Mouse (Mus musculus): Measurements from ENCODE around the gene Ikzf2.

The Ikzf2 gene

DNA sequence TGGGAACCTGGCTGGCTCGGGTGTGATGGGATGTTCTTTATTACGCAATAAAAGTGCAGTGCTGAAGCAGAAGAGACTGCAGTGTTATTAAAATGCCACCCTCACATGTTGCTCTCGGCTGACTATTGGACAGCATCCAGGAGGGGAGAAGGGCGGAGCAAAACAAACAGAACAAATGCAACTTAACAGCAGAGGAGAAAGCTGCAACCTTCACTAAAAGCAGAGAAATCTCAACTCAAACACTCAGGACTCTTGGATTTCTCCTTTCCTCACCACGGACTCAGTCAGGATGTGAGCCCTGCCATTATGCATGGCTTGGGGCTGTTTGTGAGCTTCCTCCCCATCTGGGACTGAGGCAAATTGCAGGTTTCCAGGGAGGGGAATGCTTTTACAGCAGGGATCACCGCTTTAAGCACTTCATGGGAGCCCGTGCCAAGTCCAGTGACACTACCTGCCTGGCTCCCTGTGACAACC is 95.7 kb downstream of the Ikzf2 start:
- no peak for DNase-seq (ENCODE audit: low spot score)

DNA sequence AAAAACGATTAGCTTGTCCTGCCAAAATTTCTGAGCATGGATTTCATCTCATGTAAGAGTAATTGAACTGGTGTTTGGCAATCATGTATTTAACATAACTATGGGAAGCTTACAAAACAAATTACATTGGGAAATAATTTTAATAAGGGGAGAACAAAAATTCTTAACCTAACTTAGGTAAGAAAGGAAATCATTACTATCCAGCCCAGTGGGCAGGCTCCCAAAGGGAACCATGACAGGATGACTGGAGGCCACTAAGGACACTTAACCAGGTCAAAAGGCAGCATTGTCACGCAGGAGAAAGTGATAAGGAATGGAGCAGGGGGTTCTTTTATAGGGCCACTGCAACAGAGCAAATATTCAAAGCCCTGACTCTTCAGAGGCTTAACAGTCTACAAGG is 101.5 kb downstream of the Ikzf2 start:
- DNase-seq (ENCODE audit: low spot score) = no peak

DNA sequence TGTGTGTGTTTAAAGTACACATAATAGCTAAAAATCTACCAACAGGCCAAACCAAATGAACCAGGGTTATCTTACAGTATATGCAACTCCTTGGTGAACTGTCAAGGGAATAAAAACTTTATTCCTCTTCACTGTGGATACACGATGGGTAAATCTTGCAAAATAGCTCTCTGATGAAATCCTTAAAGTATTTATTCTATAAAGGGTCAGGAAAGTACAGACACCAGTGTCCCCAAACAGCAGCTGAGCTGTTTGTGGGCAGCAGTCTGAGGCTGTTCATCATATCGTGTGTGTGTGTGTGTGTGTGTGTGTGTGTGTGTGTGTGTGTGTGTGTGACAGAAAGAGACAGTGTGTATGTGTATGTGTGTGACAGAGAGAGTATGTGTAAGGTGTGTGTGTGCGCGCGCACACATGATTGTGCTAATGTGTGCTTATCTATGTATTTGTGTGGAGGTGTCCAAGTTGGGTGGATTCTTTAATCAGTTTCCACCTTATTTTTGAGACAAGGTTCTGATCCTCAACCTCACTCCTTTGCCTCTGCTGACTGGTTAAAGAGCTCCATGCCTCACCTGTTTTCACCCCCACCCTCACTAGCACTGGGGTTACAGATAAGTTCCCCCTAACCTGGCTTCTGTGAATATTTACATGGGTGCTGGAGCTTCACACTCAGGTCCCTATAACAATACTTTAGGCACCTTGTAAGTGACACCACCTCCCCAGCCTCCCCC is 102.9 kb downstream of the Ikzf2 start:
- DNase-seq (ENCODE audit: low spot score) = no peak

DNA sequence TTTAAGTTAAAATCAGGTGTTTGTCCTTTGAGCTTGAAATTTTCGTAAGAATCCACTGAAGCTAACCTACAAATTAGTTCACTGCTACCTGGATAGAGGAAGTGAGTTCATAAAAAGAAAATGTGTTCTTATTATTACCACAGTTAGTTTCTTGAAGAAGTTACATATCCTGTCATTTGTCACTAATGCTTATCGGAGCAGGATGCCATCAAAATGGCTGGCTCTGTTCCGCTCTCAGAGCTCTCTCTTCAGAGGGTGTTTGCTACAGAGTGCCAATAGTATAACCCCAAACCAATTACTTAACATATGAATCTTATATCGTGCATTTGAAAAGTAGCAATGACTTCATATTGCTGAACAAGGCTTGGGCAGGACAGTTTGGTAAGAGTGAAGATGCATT is 108.1 kb downstream of the Ikzf2 start:
- no peak for DNase-seq (ENCODE audit: low spot score)

DNA sequence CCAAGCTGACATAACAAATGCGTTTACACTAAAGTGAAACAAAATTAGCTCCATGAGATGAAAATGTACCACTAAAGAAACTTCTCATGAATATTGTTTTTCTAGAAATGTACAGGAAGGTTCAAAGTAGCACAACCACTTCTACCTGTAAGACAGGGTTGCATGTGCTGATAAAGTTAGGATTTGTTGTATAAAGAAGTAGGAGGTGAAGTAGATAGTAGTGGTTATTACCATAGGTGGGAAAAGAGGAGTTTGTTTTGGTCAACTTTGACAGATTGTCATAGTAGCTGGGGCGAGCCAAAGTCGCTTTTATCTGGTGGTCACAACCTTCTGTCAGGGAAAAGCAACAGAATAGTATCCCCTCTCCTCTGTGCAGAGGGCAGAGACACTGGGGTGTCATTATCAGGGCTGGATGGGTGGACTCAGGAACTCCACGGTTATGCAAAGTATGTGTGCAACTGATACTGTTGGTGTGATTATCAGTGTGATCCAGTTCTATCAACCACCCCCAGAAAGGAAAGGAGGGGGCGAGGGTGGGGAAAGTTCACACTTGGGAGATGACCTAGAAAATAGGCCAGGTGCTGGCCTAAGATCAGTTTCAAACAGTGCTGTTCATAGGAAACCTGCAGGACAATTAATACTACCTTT is 127.5 kb downstream of the Ikzf2 start:
- no peak for DNase-seq (ENCODE audit: low spot score)

DNA sequence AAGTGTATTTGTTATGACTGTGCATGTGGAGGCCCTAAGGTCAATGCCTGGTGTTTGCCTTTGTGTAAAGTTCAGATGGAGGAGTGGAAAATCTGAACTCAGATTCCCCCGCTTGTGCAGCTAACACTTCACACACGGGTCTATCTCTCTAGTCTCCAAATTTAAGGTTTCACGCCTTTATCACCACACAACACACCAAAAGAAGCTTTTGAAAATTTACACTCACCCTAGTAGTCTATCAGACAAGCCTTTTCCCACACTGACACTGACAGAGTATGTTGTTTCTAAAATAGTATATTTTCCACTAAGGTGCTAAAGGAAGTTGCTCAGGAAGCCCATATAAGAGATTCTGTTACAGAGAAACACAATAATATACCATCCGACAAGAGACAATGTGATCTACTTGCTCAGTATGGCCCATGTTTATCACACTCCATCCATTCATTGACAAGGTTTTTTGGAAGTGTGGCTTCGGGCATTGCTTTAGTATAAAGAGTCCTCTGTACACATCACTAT is 131.4 kb downstream of the Ikzf2 start:
- no peak for DNase-seq (ENCODE audit: low spot score)

DNA sequence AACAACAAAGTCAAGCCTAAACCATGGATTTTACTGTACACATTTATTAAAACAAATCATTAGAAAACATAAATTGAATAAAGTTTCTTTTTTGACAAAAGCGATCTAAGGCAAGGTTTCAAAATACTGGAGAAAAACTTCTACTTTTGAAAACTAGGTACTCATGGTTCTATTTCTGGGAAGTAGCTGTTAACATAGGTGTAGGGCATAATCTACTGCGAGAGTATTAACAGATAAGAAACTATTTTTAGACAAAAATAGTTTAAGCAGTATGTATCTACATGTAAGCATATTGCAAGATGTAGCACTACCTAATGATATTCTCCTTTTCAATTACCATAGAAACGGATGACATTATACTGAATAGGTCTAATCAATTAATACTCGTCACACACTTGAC is 137.1 kb downstream of the Ikzf2 start:
- DNase-seq (ENCODE audit: low spot score) = no peak

DNA sequence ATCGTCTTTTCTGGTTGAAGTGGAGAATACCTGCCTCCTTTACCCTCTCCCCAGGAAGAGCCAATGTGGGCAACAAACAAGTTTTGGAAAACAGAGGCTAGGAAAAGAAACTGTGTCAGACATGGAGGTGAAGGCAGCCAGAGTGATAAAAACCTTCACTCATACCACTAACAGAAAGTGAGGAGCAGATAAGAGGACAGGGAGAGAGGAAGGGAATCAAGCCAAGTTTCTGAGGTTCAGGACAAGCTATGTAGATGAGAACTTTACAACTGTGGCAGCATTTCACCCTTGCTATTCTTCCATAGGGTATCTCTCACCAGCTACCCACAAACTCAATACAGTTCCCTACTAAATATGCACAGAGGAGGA is 141.2 kb downstream of the Ikzf2 start:
- no peak for DNase-seq (ENCODE audit: low spot score)

DNA sequence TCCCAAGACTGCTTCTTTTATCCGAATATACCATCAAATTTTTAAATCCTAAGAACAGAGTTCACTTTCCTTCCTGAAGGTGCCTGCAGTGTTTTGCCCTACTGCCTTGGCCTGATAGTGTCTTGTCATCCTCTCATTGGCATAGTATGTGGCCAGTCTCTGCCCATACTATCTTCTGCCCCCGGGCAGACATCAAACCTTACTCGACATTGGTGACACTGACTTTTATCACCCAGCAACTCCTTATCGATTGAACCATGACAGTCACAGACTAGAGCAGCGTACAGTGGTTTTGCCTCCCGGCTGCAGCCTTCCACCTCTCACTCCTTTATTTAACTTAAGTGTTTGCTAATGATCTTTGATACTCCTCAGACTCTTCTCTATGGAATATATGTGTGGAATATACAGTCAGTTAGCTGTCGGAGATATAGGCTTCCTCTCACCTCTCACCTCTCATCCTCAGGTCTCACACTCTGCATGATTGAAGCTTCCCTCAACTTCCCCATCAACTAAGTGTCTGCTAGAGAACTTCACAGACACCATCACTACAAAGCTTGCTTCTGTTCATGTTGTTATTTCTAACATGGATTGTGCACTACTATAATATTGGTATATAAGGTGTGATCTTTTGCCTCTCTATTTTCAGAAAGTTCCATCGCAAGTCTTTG is 141.7 kb downstream of the Ikzf2 start:
- no peak for DNase-seq (ENCODE audit: low spot score)

DNA sequence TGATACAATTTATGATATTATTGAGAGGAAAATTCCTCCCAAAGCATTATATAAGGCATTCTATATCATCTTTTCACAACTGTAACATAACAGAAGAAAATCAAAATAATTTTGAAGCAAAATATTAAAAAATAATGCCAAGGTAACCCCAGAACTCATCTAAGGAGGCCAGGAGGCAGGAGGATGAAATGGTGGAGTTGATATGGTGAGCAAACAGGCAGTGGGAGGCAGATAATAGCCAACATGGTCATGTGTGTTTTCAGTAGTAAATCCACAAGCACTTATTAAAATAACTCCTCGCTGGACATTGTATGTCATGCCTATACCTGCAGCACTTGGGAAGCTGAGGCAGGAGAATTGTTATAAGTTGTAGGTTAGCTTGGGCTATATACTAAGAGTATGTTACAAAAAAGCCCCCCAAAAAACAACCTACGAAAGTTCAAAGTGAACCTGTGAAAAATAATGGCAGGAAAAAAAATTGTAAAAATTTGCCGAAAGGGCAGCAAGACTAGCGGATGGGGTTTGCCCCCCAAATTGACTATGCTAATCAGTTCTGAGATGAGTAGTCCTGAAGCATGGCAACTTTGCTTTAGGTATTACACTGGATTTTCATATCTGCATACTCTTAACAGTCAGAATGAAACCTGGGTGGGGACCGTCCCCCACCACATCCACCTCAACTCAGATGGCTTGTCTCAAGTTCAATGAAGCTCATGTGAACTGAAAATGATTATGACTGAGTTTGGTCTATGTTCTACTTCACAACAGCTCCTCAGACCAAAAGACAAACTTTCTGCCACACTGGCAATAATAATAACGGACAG is 143.1 kb downstream of the Ikzf2 start:
- no peak for DNase-seq (ENCODE audit: low spot score)

DNA sequence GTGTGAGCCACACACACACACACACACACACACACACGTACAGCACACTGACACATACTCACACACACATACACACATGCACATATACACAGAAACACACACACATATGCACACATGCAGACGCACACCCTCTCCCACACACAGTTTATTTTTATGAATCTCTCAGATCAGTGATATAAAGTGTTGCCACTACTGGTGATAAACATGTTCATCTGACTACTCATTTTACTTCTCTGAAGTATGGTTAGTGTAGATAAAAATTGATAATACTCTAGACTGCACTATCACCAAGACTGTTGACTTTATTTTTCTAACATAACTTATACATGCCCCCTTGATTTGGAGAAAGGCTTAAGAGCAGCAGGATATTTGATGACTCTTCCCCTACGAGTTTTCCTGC is 144.5 kb downstream of the Ikzf2 start:
- no peak for DNase-seq (ENCODE audit: low spot score)

DNA sequence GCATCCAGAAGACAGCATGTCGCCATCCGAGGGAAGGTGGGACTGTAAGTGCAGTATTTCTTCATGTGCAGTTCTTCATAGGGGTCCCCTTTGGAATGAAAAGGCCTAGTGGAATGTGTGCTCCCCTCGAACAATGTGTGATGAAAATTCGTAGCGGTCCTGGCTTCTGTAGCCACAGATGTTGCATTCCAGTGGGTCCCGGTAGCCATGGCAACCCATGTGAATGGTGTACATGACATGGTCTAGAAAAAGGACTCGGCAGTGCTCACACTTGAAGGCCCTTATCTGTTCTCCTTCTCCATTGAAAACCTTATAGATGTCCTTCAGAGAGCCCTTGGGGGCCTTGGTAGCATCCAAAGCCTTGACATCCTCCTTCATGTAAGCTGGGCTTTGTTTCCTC is 148.4 kb downstream of the Ikzf2 start:
- DNase-seq (ENCODE audit: low spot score) = no peak

DNA sequence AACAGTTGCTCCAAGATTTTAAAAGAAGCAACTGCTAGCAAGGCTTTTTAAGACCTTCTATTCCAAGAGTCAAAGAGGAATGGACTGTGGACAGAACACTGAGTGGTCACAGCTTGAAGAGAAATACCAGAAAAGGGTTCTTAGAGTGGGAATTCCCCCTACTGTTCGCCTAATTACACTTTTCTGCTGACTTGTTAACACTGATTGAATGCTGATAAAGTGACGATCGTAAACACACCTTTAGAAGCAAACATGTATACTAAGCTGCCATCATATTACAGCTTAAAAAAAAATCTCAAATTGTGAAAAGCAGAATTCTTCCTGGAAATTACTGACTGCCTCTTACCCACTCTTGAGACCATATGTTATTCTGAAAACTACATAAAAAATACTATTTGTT is 149.4 kb downstream of the Ikzf2 start:
- no peak for DNase-seq (ENCODE audit: low spot score)

DNA sequence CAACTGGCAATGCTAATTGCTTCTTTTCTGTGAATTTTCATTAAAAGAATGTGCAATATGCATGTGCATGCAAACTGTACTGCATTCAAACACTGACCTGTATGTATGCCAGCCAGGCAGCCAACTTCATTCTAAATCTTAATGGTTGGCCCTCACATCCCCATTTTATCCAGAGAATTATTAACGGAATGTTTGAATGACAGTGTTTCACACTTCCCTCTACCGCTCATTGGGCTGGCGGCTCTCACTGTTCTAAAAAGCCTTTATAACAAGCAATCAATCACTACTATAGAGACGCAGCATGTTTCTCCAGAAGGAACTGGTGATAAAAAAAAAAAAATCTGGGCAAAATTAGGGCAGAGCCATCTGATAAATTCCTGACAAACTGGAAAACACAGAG is 151.5 kb downstream of the Ikzf2 start:
- DNase-seq (ENCODE audit: low spot score) = no peak

DNA sequence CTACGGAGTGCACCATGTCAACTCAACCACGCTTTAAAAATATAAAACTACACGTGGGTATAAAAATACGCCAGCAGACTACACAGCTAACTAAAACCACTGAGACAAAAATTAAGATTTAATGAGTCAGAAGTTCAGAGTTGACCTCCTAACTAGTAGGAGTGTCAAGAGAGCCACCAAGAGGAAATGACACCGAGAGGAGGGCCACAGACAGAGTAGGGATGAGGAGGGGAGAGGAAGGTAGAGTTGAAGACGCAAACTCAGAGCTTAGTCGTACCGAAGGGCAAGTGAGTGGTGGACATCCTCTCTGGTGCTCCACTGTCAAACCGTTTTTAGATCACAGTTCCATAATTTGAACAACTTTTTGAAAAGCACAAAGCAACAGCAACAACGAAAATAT is 154.0 kb downstream of the Ikzf2 start:
- DNase-seq (ENCODE audit: low spot score) = no peak

DNA sequence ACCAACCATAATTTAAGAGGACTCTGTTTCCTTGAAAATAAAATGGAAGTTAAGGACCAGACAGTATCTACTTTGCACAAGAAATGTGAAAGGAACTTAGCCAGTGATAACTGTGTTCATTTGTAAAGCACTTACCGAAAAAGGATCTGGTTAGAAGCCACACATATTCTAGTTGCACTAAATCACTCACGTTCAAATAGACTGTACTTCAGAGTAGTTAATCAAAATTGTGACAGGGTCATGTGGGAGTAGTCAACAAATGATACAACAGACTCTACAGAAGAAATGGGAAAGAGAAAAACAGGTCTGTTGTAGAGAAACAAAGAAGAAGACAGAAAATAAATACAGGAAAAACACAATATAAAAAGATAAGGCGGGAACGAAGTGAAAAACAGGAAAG is 158.3 kb downstream of the Ikzf2 start:
- DNase-seq (ENCODE audit: low spot score) = no peak

DNA sequence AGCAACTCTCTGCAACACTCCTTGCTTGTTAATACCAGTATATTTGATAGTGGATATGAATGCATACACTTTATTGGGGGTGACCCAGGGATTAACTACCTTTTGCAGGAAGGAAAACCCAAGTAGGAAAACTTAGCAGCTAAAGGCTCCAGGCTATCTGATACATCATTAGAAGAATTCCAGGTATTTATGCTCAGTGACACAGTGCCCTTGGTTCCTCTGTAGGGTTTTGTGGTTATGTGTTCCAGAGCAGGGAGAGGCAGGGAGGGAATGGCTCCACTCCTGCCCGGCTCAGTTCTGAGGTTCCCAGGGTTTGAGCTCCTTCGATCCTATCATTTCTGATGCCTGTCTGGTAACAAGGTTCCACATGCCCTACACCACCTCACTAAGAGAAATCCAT is 165.4 kb downstream of the Ikzf2 start:
- DNase-seq (ENCODE audit: low spot score) = no peak

DNA sequence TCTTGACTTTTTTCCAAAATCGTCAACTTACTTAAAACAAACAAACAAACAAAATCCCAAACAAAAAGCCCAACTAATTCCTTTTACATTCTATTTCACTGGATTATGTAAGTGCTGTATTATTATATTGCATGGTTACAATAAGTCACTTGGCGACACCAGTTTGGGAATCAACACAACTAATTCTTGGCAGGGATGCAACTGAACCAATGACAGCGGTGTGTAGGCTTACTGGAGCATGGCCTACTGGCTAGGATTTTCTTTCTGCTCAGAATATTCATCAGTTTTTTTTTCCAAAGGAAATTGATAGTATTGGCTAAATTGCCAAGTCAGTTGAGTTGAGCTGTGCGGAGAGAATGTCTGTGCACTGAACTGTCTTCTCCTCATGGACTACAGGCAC is 167.7 kb downstream of the Ikzf2 start:
- no peak for DNase-seq (ENCODE audit: low spot score)

DNA sequence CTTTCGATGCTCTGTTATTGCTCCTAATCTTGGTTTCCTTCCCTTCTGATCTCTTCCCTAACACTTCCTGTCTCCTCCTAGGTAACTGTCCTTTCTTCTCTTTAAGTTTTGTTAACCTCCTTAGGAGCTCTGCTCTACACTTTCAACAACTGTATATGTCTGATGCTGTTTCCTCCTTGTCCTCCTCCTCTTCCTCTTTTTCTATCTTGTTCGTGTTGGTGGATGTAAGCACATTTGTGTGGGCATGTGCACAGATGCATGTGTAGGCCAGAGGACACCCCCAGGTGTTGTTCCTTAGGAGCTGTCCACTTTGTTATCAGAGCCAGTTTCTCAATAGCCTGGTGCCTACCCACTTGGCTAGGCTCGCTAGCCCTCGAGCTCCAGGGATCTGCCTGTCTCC is 169.0 kb downstream of the Ikzf2 start:
- no peak for DNase-seq (ENCODE audit: low spot score)

DNA sequence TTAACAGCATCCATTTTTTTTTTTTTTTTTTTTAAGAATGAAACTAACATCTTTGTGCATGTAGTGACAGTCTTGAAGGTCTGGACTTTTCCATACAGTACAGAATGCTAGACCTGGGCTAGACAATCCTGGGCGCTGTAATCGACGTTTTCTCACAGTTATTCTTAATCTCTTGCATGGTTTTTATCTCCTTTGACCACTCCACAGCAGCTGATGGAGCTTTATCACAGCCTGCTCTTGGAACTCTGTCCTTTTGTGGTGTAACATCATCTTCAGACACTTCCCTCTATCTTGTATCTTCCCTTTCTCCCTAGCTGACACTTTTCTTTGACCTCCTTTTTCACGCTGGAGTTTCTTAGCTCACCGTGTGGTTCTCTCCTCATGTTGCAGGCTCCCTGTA is 170.9 kb downstream of the Ikzf2 start:
- DNase-seq (ENCODE audit: low spot score) = no peak

DNA sequence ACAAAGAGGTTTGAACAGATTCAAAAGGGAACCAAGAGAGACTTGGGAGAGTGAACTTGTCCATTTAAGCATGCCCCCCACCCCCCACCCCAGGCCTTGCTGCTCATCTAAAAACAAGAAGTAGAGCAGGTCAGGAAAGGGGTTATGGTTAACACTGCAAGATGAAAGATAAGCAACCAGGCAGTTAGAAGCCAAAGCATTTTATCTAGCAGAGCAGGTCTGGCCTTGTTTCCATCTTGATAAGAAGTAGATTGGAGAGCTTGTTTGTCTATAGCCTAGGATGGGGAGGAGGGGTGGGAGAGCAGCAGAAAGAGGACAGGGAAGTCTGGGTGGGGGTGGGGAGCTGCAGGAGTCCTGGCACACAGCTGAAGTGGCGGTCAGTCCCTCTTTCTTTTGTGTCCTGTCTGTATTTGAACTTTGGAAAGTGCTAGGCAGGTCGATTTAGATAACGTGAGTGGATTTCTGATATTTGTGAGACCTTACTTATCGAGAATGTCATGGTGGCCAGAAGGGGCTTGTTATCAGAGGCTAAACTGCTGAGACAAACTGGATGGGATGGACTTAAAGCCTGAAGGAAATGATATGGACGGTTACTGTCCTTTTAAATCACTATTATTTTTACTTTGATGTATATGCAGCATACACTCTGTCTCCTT is 173.3 kb downstream of the Ikzf2 start:
- DNase-seq (ENCODE audit: low spot score) = no peak

DNA sequence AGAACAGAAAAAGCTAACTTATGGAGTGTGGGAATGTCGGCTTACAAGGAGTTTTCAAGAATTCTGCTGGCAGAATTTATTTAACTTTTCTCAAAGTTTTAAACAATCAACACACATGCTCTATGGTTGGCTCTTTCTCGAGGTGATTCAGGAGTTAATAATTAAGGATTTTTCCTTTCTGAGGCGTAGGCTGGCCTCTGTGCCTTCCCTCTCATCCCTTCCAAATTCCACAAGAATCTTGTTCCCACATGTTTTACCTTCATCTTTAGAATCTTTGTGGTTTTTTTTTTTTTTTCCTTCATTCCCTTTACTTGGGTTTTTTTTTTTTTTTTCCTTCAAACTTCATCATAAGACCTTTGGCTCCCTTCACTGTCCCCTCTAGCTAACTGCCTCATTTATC is 178.8 kb downstream of the Ikzf2 start:
- DNase-seq (ENCODE audit: low spot score) = no peak

All from testis, postnatal 10 days (tissue).